Mouse (Mus musculus): Measurements from ENCODE around the gene Guf1. TPM values are rescaled to one million over a fixed set of nuclear protein-coding genes. Genes with fewer than 3 reads are reported as not detected.

Gene Guf1
- total RNA-seq (2021) = 10 to 100 TPM; 30.3 to 33.2 TPM

- peak; percentile 97 for DNase-seq
Measured at GRCm38 (mm10) chr5:69556628-69557403, at the start of gene Guf1. TSS of gene Guf1 (plus strand) at chr5:69556923.

GRCm38 (mm10) chr5:69507045-69507444, 49.7 kb upstream of the Guf1 start:
- DNase-seq = no peak

GRCm38 (mm10) chr5:69511631-69512030, 45.1 kb upstream of the Guf1 start:
- no peak for DNase-seq

GRCm38 (mm10) chr5:69512203-69512602, 44.5 kb upstream of the Guf1 start:
- no peak for DNase-seq

GRCm38 (mm10) chr5:69520661-69521278, 36.0 kb upstream of the Guf1 start:
- peak; percentile 61 for DNase-seq

GRCm38 (mm10) chr5:69522064-69522463, 34.7 kb upstream of the Guf1 start:
- no peak for DNase-seq

GRCm38 (mm10) chr5:69523944-69524343, 32.8 kb upstream of the Guf1 start:
- DNase-seq = no peak

GRCm38 (mm10) chr5:69541680-69542079, 15.0 kb upstream of the Guf1 start:
- DNase-seq = no peak

GRCm38 (mm10) chr5:69542489-69542888, 14.2 kb upstream of the Guf1 start, which contains the start of gene Yipf7:
TSS of gene Yipf7 (minus strand) at chr5:69542648.
- peak; percentile 33 for DNase-seq

- DNase-seq = no peak
Measured at GRCm38 (mm10) chr5:69557404-69557935, 747 bp downstream of the Guf1 start.

GRCm38 (mm10) chr5:69591640-69592461, 35.1 kb downstream of the Guf1 start, which contains the start of gene Gnpda2:
TSS of gene Gnpda2 (minus strand) at chr5:69592340.
- DNase-seq = peak; percentile 88

- DNase-seq = no peak
Measured at GRCm38 (mm10) chr5:69601027-69601426, 44.3 kb downstream of the Guf1 start.

- DNase-seq = no peak
Measured at GRCm38 (mm10) chr5:69613209-69613796, 56.6 kb downstream of the Guf1 start.

- DNase-seq = no peak
Measured at GRCm38 (mm10) chr5:69620899-69621298, 64.2 kb downstream of the Guf1 start.

Other genes with a start within 250 kb of the Guf1 start
- gene Kctd8, start 215.2 kb upstream of the Guf1 start, total RNA-seq (2021) = under 1 TPM; 0.50 to 0.79 TPM
- gene Yipf7, start 14.3 kb upstream of the Guf1 start, total RNA-seq (2021) = 100 to 1,000 TPM; 100 to 110 TPM
- 10 to 100 TPM; 14.1 to 15.9 TPM for gene Gnpda2, start 35.4 kb downstream of the Guf1 start, total RNA-seq (2021)

All from heart, postnatal 4 days (tissue).